Mouse (Mus musculus) c-Kit-negative CD71-positive TER-119-positive erythroid progenitor cells, embryonic 14.5 days (primary cell): ENCODE results near the gene Pde6h.

Experiments used
- DNase-seq: peaks from one replicate; pipeline ENCODE4 v3.0.0-alpha.2; 2013; ENCODE audit warnings: low read depth, low spot score

The Pde6h gene

GRCm38 (mm10) chr6:137017216-137017973 lies 93.8 kb downstream of the Pde6h start:
- no peak for DNase-seq
